Mouse (Mus musculus): Measurements from ENCODE around the gene Rrm1.
"Not testable (repeated sequence)": the region's sequence is repeated elsewhere in the genome, so short reads cannot be mapped to it uniquely, and the experiment has no call there.

Gene Rrm1

GRCm38 (mm10) chr7:102478425-102478824, 36.9 kb downstream of the Rrm1 start:
- DNase-seq (ENCODE audit: low spot score): no peak

GRCm38 (mm10) chr7:102478926-102479325, 37.4 kb downstream of the Rrm1 start:
- no peak for DNase-seq (ENCODE audit: low spot score)

GRCm38 (mm10) chr7:102479368-102480078, 38.0 kb downstream of the Rrm1 start:
- no peak for DNase-seq (ENCODE audit: low spot score)

- DNase-seq (ENCODE audit: low spot score): no peak
These were observed 39.3 kb downstream of the Rrm1 start for GRCm38 (mm10) chr7:102480821-102481220.

- DNase-seq (ENCODE audit: low spot score): no peak
These were observed 40.1 kb downstream of the Rrm1 start, which contains the start of gene Olfr543 for GRCm38 (mm10) chr7:102481579-102481978. Gene Olfr543, minus strand, starts transcription at chr7:102481679.

GRCm38 (mm10) chr7:102483665-102484064, 42.2 kb downstream of the Rrm1 start:
- DNase-seq (ENCODE audit: low spot score): no peak

GRCm38 (mm10) chr7:102484766-102485165, 43.3 kb downstream of the Rrm1 start:
- DNase-seq (ENCODE audit: low spot score): not testable (repeated sequence)

GRCm38 (mm10) chr7:102486105-102486504, 44.6 kb downstream of the Rrm1 start:
- DNase-seq (ENCODE audit: low spot score): no peak

GRCm38 (mm10) chr7:102488161-102488560, 46.7 kb downstream of the Rrm1 start, which contains the start of gene Olfr544:
Gene Olfr544, minus strand, starts transcription at chr7:102488313.
- no peak for DNase-seq (ENCODE audit: low spot score)

- not testable (repeated sequence) for DNase-seq (ENCODE audit: low spot score)
These were observed 52.9 kb downstream of the Rrm1 start for GRCm38 (mm10) chr7:102494416-102494815.

GRCm38 (mm10) chr7:102499473-102499872, 58.0 kb downstream of the Rrm1 start, which contains the start of gene Olfr545:
Gene Olfr545, minus strand, starts transcription at chr7:102499573.
- no peak for DNase-seq (ENCODE audit: low spot score)

GRCm38 (mm10) chr7:102501986-102502385, 60.5 kb downstream of the Rrm1 start:
- DNase-seq (ENCODE audit: low spot score): no peak

- peak; percentile 22 for DNase-seq (ENCODE audit: low spot score)
These were observed 65.4 kb downstream of the Rrm1 start for GRCm38 (mm10) chr7:102506848-102507247.

GRCm38 (mm10) chr7:102508066-102508465, 66.6 kb downstream of the Rrm1 start:
- DNase-seq (ENCODE audit: low spot score): no peak

GRCm38 (mm10) chr7:102508666-102509065, 67.2 kb downstream of the Rrm1 start:
- no peak for DNase-seq (ENCODE audit: low spot score)

GRCm38 (mm10) chr7:102509726-102510125, 68.2 kb downstream of the Rrm1 start:
- DNase-seq (ENCODE audit: low spot score): no peak

- no peak for DNase-seq (ENCODE audit: low spot score)
These were observed 70.4 kb downstream of the Rrm1 start for GRCm38 (mm10) chr7:102511927-102512326.

GRCm38 (mm10) chr7:102512814-102513435, 71.4 kb downstream of the Rrm1 start:
- peak; percentile 64 for DNase-seq (ENCODE audit: low spot score)

GRCm38 (mm10) chr7:102514144-102514543, 72.6 kb downstream of the Rrm1 start:
- DNase-seq (ENCODE audit: low spot score): no peak

- no peak for DNase-seq (ENCODE audit: low spot score)
These were observed 75.0 kb downstream of the Rrm1 start for GRCm38 (mm10) chr7:102516261-102517050.

GRCm38 (mm10) chr7:102517051-102517335, 75.5 kb downstream of the Rrm1 start:
- DNase-seq (ENCODE audit: low spot score): no peak
